Mouse (Mus musculus) ZHBTc4 (cell line): ENCODE measurements around the gene Xkr7.

Experiments
- DNase-seq: peaks from one replicate; pipeline ENCODE4 v3.0.0-alpha.2; 2011; ENCODE audit warnings: low read depth, low spot score

Xkr7 gene

GRCm38 (mm10) chr2:153031126-153032082 is at the start of gene Xkr7:
Gene Xkr7, plus strand, starts transcription at chr2:153031852.
- peak; percentile 36 for DNase-seq

- no peak for DNase-seq
Measured at GRCm38 (mm10) chr2:152985582-152985981, 46.1 kb upstream of the Xkr7 start.

- no peak for DNase-seq
Measured at GRCm38 (mm10) chr2:152991529-152991928, 40.1 kb upstream of the Xkr7 start.

DNA sequence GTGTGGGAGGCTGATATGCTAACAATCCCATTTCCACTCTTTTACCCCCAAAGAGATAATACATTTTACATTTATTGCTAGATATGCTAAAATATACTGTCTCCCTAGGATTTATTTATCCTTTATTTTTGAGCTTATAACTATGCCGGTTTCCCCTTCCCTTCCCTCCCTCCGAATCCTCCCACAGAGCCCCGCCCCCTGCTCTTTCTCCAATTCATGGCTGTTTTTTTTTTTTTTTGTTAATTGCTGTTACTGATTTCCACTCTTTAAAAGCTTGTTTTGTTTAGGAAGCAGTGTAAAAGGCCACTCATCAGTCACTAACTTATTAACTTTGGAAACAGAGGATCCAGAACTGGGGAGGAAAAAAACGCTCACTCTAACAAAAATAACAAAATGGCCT is 34.6 kb upstream of the Xkr7 start:
- DNase-seq: no peak

- no peak for DNase-seq
Measured at GRCm38 (mm10) chr2:153002492-153003248, 29.0 kb upstream of the Xkr7 start.

DNA sequence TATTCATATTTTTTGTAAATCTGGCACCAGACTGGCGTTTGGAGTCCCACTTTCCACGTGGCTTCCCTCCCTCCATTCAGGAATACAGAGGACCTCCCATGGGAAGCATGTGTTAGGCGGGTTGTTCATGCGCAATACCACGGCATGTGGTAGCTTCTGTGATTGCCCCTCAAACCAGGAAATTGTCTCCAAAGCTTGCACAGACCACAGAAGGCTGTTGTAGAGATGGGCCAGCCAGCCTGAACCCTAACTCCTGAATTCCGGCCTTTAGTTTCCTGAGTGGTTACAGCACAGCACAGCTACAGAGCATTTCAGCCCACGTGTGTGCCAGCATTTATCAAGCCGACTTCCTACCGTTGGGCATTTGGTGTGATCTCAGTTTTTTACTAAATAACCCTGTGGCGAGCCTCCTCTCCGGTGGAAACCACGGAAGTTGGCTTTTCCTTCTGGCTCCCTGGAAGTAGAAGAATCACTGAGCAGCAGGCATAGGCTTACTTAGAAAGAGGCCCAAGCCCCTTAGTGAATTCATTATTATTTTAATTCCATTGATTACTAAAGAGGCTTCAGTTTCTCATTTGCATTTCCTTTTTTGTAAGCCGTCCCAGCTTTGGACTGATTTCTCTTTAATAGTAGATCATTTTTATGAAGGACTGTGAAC is 27.8 kb upstream of the Xkr7 start:
- DNase-seq: no peak

DNA sequence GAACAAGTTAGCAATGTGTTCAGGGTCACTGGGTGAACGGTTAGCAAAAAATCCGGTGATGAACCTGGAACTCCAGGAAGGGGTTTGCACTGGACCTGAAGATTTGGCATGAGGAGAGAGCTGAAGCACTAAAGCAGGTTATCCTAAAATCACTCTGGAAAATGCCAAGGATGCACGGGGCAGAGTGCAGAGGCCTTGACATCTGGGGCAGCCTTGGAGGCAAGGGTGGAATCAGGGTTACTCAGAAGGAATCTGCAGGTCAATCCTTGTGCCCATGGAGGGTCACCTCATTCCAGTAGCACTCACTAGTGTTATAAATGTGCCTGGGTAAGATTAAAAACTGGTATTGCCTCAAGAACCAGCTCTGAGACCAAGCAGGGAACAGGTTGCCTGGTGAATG is 25.7 kb upstream of the Xkr7 start:
- no peak for DNase-seq

DNA sequence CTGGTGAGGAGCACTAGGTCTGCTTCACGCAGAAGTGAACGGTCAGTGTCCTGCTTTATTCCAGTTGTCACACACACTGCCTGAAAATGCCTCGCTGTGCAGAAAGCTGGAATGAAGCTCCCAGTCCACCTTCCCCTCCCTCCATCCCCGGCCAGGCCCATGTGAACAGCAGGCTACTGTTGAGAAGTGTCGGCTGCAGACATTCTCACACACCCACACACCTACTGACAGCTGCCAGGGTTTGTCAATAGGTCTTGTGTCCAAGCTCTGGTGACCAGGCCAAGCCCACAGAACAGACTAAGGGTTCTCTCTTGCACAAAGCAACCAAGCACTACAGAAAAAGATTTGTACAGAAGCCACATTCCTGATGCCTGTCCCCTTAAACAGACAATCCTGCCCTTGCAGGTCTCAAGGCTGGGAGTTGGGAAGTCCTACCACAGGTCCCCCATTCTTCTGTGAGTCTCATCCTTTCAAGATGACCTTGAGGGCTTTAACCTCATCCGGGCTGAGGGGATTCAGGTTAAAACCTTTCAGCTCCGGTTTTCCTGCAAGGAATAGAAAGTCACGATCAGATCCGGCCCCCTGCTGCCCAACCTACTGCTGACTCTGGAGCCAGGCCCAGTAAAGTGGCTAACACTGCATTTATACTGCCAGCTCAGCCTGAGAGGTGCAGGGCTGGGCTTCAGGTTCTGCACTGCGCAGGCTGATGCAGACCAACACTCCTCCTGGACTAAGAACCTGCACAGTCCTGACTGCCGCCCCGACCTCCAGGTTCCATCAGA is 22.3 kb upstream of the Xkr7 start:
- DNase-seq: peak; percentile 49

- no peak for DNase-seq
Measured at GRCm38 (mm10) chr2:153013724-153014515, 17.7 kb upstream of the Xkr7 start.

GRCm38 (mm10) chr2:153014758-153015593 is 16.7 kb upstream of the Xkr7 start, which contains the start of gene Pdrg1:
Gene Pdrg1, minus strand, starts transcription at chr2:153015427.
- DNase-seq: peak; percentile 97

- DNase-seq: no peak
Measured at GRCm38 (mm10) chr2:153015804-153016203, 15.8 kb upstream of the Xkr7 start.

- DNase-seq: no peak
Measured at GRCm38 (mm10) chr2:153016786-153017185, 14.9 kb upstream of the Xkr7 start.

GRCm38 (mm10) chr2:153019355-153019754 is 12.3 kb upstream of the Xkr7 start:
- DNase-seq: no peak

GRCm38 (mm10) chr2:153021163-153021562 is 10.5 kb upstream of the Xkr7 start:
- peak; percentile 64 for DNase-seq

DNA sequence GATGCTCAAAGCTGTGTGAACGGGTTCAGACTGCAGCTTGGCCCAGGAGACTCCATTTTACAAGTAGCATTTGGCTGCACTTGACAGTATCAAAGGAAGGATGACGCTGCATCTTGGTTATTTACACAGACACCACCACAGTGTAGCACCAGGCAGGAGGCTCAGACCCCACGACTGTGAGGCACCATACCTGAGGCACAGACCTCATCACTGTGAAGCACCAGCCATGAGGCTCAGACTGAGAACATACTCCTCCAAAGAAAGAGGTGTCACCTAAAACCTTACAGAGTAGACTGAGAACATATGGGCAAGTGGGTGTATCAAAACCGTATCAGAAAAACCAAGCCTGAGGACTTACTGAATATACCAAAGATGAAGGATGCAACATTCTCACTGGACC is 8.8 kb upstream of the Xkr7 start:
- DNase-seq: no peak

GRCm38 (mm10) chr2:153026052-153026451 is 5.6 kb upstream of the Xkr7 start:
- DNase-seq: no peak

GRCm38 (mm10) chr2:153027501-153027900 is 4.2 kb upstream of the Xkr7 start:
- DNase-seq: no peak

- DNase-seq: no peak
Measured at GRCm38 (mm10) chr2:153030422-153030821, 1.2 kb upstream of the Xkr7 start.

- peak; percentile 92 for DNase-seq
Measured at GRCm38 (mm10) chr2:153032083-153032842, 611 bp downstream of the Xkr7 start.
